Mouse (Mus musculus): ENCODE results near the gene Zfp566. TPM values are rescaled to one million over a fixed set of nuclear protein-coding genes. Genes with fewer than 3 reads are reported as not detected.

Gene Zfp566
- polyA plus RNA-seq, 1 experiment from 2014 or later, result 14.9 TPM

- Histone ChIP-seq H3K9me3 (ENCODE audit: control insufficient read depth, low read length) (no peaks in the 10 kb centered on the region), H3K4me1 (ENCODE audit: control insufficient read depth, insufficient read depth, low read depth, low read length) (no peaks in the 10 kb centered on the region), H3K27ac (ENCODE audit: low read depth, low read length) (no peak overlapping the region), H3K4me3 (ENCODE audit: low read length) (no peak overlapping the region), H3K27me3 (replicated peaks; ENCODE audit: control insufficient read depth, insufficient read depth, low read length) (no peaks in the 10 kb centered on the region), H3K9ac (ENCODE audit: low read depth, low read length) (no peak overlapping the region), H3K36me3 (ENCODE audit: control insufficient read depth, insufficient read depth, low read length) (peaks cover 3% of the 10 kb centered on the region; the same call in 1 of the 2 replicates), H3K4me2 (ENCODE audit: low read length) (no peak overlapping the region)
- WGBS, result 29% methylated on average over 6 of the region's 6 CpGs
- ATAC-seq, result no peak
Measured at GRCm38 (mm10) chr7:30030677-30031076, 59.6 kb downstream of the Zfp566 start.

- H3K4me3 ChIP-seq (ENCODE audit: low read length), result no peak overlapping the region
- no peak for ATAC-seq
- H3K36me3 ChIP-seq (ENCODE audit: control insufficient read depth, insufficient read depth, low read length), result peaks cover 15% of the 10 kb centered on the region
- WGBS, result 95% methylated on average over 3 of the region's 3 CpGs
- no peaks in the 10 kb centered on the region for H3K27me3 ChIP-seq (replicated peaks; ENCODE audit: control insufficient read depth, insufficient read depth, low read length)
- no peaks in the 10 kb centered on the region for H3K4me1 ChIP-seq (ENCODE audit: control insufficient read depth, insufficient read depth, low read depth, low read length)
- no peak overlapping the region for H3K4me2 ChIP-seq (ENCODE audit: low read length)
- H3K9me3 ChIP-seq (ENCODE audit: control insufficient read depth, low read length), result no peaks in the 10 kb centered on the region
- H3K27ac ChIP-seq (ENCODE audit: low read depth, low read length), result no peak overlapping the region
- no peak overlapping the region for H3K9ac ChIP-seq (ENCODE audit: low read depth, low read length)
Measured at GRCm38 (mm10) chr7:30028572-30028971, 61.8 kb downstream of the Zfp566 start.

Small RNAs within 50 kb of the gene (microRNA-seq; reads per million reads assigned to microRNA genes)
- gene Gm23368, result not detected

Other genes starting within 250 kb of the Zfp566 start
- gene Zfp940, start 236.9 kb downstream of the Zfp566 start, polyA plus RNA-seq (2015; fragmentation: Nextera tagmentation; extraction: Ambion mirVana), result 13.3 and 15.1 TPM in 2 replicates
- gene Zfp420, start 230.5 kb downstream of the Zfp566 start, polyA plus RNA-seq (2015; fragmentation: Nextera tagmentation; extraction: Ambion mirVana), result 20.1 and 20.9 TPM in 2 replicates
- gene Zfp27, start 184.0 kb downstream of the Zfp566 start, polyA plus RNA-seq (2015; fragmentation: Nextera tagmentation; extraction: Ambion mirVana), result 12.9 and 14.2 TPM in 2 replicates
- gene Zfp383, start 182.3 kb downstream of the Zfp566 start, polyA plus RNA-seq (2015; fragmentation: Nextera tagmentation; extraction: Ambion mirVana), result 5.1 and 5.4 TPM in 2 replicates
- gene Zfp74, start 136.4 kb downstream of the Zfp566 start, polyA plus RNA-seq (2015; fragmentation: Nextera tagmentation; extraction: Ambion mirVana), result 20.7 and 23.3 TPM in 2 replicates
- 3.5 and 4.0 TPM in 2 replicates for gene Zfp568, start 106.6 kb downstream of the Zfp566 start, polyA plus RNA-seq (2015; fragmentation: Nextera tagmentation; extraction: Ambion mirVana)
- gene Zfp14, start 39.1 kb downstream of the Zfp566 start, polyA plus RNA-seq (2015; fragmentation: Nextera tagmentation; extraction: Ambion mirVana), result 10.7 and 11.9 TPM in 2 replicates
- gene Zfp82, start 17.6 kb downstream of the Zfp566 start, polyA plus RNA-seq (2015; fragmentation: Nextera tagmentation; extraction: Ambion mirVana), result 11.6 and 13.8 TPM in 2 replicates
- gene Gm26920, start 117 bp downstream of the Zfp566 start, polyA plus RNA-seq (2015; fragmentation: Nextera tagmentation; extraction: Ambion mirVana), result 0.80 and 1.5 TPM in 2 replicates
- 69.0 and 75.5 TPM in 2 replicates for gene Zfp260, start 4.2 kb upstream of the Zfp566 start, polyA plus RNA-seq (2015; fragmentation: Nextera tagmentation; extraction: Ambion mirVana)
- 23.7 and 26.9 TPM in 2 replicates for gene Zfp382, start 31.4 kb upstream of the Zfp566 start, polyA plus RNA-seq (2015; fragmentation: Nextera tagmentation; extraction: Ambion mirVana)
- gene Zfp146, start 79.2 kb upstream of the Zfp566 start, polyA plus RNA-seq (2015; fragmentation: Nextera tagmentation; extraction: Ambion mirVana), result 8.0 and 9.2 TPM in 2 replicates
- 5.6 and 6.8 TPM in 2 replicates for gene Cox7a1, start 93.6 kb upstream of the Zfp566 start, polyA plus RNA-seq (2015; fragmentation: Nextera tagmentation; extraction: Ambion mirVana)
- 86.0 and 94.7 TPM in 2 replicates for gene Capns1, start 108.3 kb upstream of the Zfp566 start, polyA plus RNA-seq (2015; fragmentation: Nextera tagmentation; extraction: Ambion mirVana)
- 168 and 175 TPM in 2 replicates for gene Polr2i, start 141.4 kb upstream of the Zfp566 start, polyA plus RNA-seq (2015; fragmentation: Nextera tagmentation; extraction: Ambion mirVana)
- gene Tbcb, start 141.7 kb upstream of the Zfp566 start, polyA plus RNA-seq (2015; fragmentation: Nextera tagmentation; extraction: Ambion mirVana), result 465 and 500 TPM in 2 replicates
- not detected in 2 replicates for gene Ovol3, start 145.2 kb upstream of the Zfp566 start, polyA plus RNA-seq (2015; fragmentation: Nextera tagmentation; extraction: Ambion mirVana)
- gene Thap8, start 189.6 kb upstream of the Zfp566 start, polyA plus RNA-seq (2015; fragmentation: Nextera tagmentation; extraction: Ambion mirVana), result 0.66 and 0.86 TPM in 2 replicates
- gene Wdr62, start 189.9 kb upstream of the Zfp566 start, polyA plus RNA-seq (2015; fragmentation: Nextera tagmentation; extraction: Ambion mirVana), result 3.9 and 5.6 TPM in 2 replicates
- gene Clip3, start 201.2 kb upstream of the Zfp566 start, polyA plus RNA-seq (2015; fragmentation: Nextera tagmentation; extraction: Ambion mirVana), result 96.5 and 138 TPM in 2 replicates
- 124 and 131 TPM in 2 replicates for gene Alkbh6, start 218.2 kb upstream of the Zfp566 start, polyA plus RNA-seq (2015; fragmentation: Nextera tagmentation; extraction: Ambion mirVana)
- gene Syne4, start 224.3 kb upstream of the Zfp566 start, polyA plus RNA-seq (2015; fragmentation: Nextera tagmentation; extraction: Ambion mirVana), result 14.6 and 14.8 TPM in 2 replicates
- gene E130208F15Rik, start 231.2 kb upstream of the Zfp566 start, polyA plus RNA-seq (2015; fragmentation: Nextera tagmentation; extraction: Ambion mirVana), result 0.21 and 0.54 TPM in 2 replicates
- 16.8 and 17.0 TPM in 2 replicates for gene Sdhaf1, start 233.4 kb upstream of the Zfp566 start, polyA plus RNA-seq (2015; fragmentation: Nextera tagmentation; extraction: Ambion mirVana)